Mouse (Mus musculus): ENCODE measurements around the gene Zcchc2. TPM values are rescaled to one million over a fixed set of nuclear protein-coding genes. Genes with fewer than 3 reads are reported as not detected.

Zcchc2 gene
- polyA plus RNA-seq, 1 experiment from 2014 or later = 1.0 TPM

DNA sequence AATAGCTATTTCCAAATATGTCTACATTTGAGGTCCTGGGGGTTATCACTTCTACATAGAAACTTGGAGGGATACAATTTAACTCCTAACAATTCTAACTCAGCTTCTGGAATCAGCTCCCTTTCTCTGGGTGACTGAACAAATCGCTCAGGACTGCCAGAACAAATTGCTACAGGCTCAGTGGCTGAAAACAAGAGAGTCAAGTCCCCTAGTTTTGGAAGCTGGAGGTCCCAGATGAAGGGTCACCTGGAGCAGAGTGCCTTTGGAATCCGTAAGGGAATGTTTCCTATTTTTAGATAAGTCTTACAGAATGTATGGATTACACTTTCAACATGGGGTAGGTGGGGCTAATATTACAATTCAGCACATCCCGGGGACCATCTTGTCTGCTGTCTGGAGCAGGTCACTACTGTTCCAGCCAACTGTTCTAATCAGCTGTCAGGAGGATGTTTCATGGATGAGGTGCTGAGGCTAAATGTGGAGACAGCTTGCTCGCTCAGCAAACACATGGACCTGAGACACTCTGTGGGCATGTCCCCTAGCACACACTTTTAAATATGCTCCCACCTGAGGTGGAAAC is 73.5 kb downstream of the Zcchc2 start:
- Histone ChIP-seq H3K27ac (replicated peaks) (no peak overlapping the region), H3K4me1 (replicated peaks) (no peaks in the 10 kb centered on the region), H3K27me3 (no peaks in the 10 kb centered on the region), H3K4me2 (no peak overlapping the region), H3K9me3 (replicated peaks) (no peaks in the 10 kb centered on the region), H3K36me3 (replicated peaks) (no peaks in the 10 kb centered on the region), H3K9ac (no peak overlapping the region), H3K4me3 (replicated peaks) (no peak overlapping the region)
- WGBS (ENCODE audit: insufficient replicate concordance) = 58% methylated on average over 4 of the region's 4 CpGs
- ATAC-seq (ENCODE audit: insufficient read depth) = no peak

DNA sequence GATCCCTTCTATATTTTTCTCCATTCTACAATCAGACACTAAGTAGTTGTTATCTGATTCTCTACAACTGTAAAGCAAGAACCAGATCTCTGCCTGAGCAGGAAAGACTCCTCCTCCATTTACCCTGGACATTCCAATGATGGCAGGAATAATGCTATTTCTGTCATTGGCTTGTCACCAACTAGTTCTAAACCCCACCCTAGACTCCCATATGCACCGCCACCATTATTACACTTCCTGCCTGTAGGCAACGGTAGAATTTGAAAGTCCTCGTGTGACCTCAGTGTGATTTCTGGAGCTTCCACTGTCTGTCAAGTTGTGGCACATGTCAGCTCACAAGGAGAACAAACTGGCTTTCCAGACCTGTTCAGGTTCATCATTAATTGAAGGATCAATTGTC is 74.1 kb downstream of the Zcchc2 start:
- Histone ChIP-seq H3K27ac (replicated peaks) (no peak overlapping the region), H3K4me2 (no peak overlapping the region), H3K36me3 (replicated peaks) (no peaks in the 10 kb centered on the region), H3K27me3 (no peaks in the 10 kb centered on the region), H3K4me3 (replicated peaks) (no peak overlapping the region), H3K9ac (no peak overlapping the region), H3K9me3 (replicated peaks) (no peaks in the 10 kb centered on the region), H3K4me1 (replicated peaks) (no peaks in the 10 kb centered on the region)
- no peak for ATAC-seq (ENCODE audit: insufficient read depth)
- WGBS (ENCODE audit: insufficient replicate concordance) = 39% methylated on average over 3 of the region's 3 CpGs

- no peak for ATAC-seq (ENCODE audit: insufficient read depth)
- 69% methylated on average over 2 of the region's 2 CpGs for WGBS (ENCODE audit: insufficient replicate concordance)
- Histone ChIP-seq H3K27ac (replicated peaks) (no peak overlapping the region), H3K9ac (no peak overlapping the region), H3K4me1 (replicated peaks) (no peaks in the 10 kb centered on the region), H3K9me3 (replicated peaks) (no peaks in the 10 kb centered on the region), H3K4me3 (replicated peaks) (no peak overlapping the region), H3K4me2 (no peak overlapping the region), H3K27me3 (no peaks in the 10 kb centered on the region), H3K36me3 (replicated peaks) (no peaks in the 10 kb centered on the region)
Observed at GRCm38 (mm10) chr1:106064711-106065110, 74.5 kb downstream of the Zcchc2 start.

GRCm38 (mm10) chr1:106065679-106066078 is 75.5 kb downstream of the Zcchc2 start:
- 25% methylated on average over 7 of the region's 7 CpGs for WGBS (ENCODE audit: insufficient replicate concordance)
- no peak overlapping the region for H3K9ac ChIP-seq
- no peak overlapping the region for H3K4me3 ChIP-seq (replicated peaks)
- H3K9me3 ChIP-seq (replicated peaks) = no peaks in the 10 kb centered on the region
- H3K36me3 ChIP-seq (replicated peaks) = no peaks in the 10 kb centered on the region
- H3K27ac ChIP-seq (replicated peaks) = no peak overlapping the region
- no peaks in the 10 kb centered on the region for H3K4me1 ChIP-seq (replicated peaks)
- no peaks in the 10 kb centered on the region for H3K27me3 ChIP-seq
- H3K4me2 ChIP-seq = no peak overlapping the region
- no peak for ATAC-seq (ENCODE audit: insufficient read depth)

GRCm38 (mm10) chr1:106067306-106067705 is 77.1 kb downstream of the Zcchc2 start:
- WGBS (ENCODE audit: insufficient replicate concordance) = 68% methylated on average over 6 of the region's 6 CpGs

DNA sequence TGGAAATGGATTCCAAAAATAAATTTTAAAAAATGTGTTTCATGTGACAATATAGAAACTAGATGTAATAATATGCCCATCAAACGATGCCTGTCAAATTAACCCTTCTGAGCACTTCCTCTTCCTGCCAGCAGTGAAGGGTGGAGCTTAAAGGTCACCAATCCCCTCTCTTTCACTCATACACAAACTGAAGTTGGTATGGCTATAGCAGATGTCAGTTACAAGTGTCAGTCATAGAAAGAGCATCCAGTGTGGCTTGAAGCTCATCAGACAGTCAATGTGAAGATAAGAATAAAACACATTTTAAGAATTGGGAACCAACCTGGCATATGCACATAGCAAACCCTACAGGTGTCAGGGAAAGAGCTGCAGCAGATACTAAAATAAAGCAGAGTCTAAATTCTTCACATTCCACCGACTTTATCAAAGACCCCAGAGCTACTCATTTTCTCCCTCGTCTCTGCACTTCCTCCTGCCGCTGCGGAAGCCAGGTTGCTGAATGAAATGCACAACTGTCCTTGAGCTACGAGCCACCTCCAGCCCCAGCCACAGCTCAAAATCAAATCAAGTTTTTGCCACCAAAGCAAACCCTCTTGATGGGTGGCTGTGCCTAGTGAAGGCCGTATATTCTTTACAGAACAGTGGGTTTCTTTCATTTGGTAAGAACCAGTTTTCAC is 79.8 kb downstream of the Zcchc2 start:
- Histone ChIP-seq H3K9me3 (replicated peaks) (no peaks in the 10 kb centered on the region), H3K27ac (replicated peaks) (no peak overlapping the region), H3K9ac (no peak overlapping the region), H3K36me3 (replicated peaks) (no peaks in the 10 kb centered on the region), H3K4me1 (replicated peaks) (no peaks in the 10 kb centered on the region), H3K27me3 (peaks cover 7% of the 10 kb centered on the region; the same call in 1 of the 2 replicates), H3K4me2 (no peak overlapping the region), H3K4me3 (replicated peaks) (no peak overlapping the region)
- WGBS (ENCODE audit: insufficient replicate concordance) = 44% methylated on average over 7 of the region's 7 CpGs
- ATAC-seq (ENCODE audit: insufficient read depth) = no peak

More at GRCm38 (mm10) chr1:106067306-106067705, 77.1 kb downstream of the Zcchc2 start:
- Histone ChIP-seq H3K4me1 (replicated peaks) (no peaks in the 10 kb centered on the region), H3K4me2 (no peak overlapping the region), H3K9ac (no peak overlapping the region), H3K27me3 (0 out of 2 replicates have a peak, but pooled peaks cover 7% of the 10 kb centered on the region), H3K36me3 (replicated peaks) (no peaks in the 10 kb centered on the region), H3K4me3 (replicated peaks) (no peak overlapping the region), H3K9me3 (replicated peaks) (no peaks in the 10 kb centered on the region), H3K27ac (replicated peaks) (no peak overlapping the region)
- ATAC-seq (ENCODE audit: insufficient read depth) = no peak

- WGBS (ENCODE audit: insufficient replicate concordance) = 47% methylated on average over 4 of the region's 4 CpGs
- ATAC-seq (ENCODE audit: insufficient read depth) = no peak
- H3K4me3 ChIP-seq (replicated peaks) = no peak overlapping the region
- no peaks in the 10 kb centered on the region for H3K9me3 ChIP-seq (replicated peaks)
- H3K36me3 ChIP-seq (replicated peaks) = no peaks in the 10 kb centered on the region
- H3K27me3 ChIP-seq = peaks cover 7% of the 10 kb centered on the region; the same call in 1 of the 2 replicates
- no peaks in the 10 kb centered on the region for H3K4me1 ChIP-seq (replicated peaks)
- H3K9ac ChIP-seq = no peak overlapping the region
- no peak overlapping the region for H3K27ac ChIP-seq (replicated peaks)
- H3K4me2 ChIP-seq = no peak overlapping the region
Observed at GRCm38 (mm10) chr1:106070814-106071213, 80.6 kb downstream of the Zcchc2 start.

- Histone ChIP-seq H3K4me3 (replicated peaks) (no peak overlapping the region), H3K36me3 (replicated peaks) (no peaks in the 10 kb centered on the region), H3K9ac (no peak overlapping the region), H3K4me2 (no peak overlapping the region), H3K4me1 (replicated peaks) (no peaks in the 10 kb centered on the region), H3K27me3 (peaks cover 7% of the 10 kb centered on the region; the same call in 1 of the 2 replicates), H3K27ac (replicated peaks) (no peak overlapping the region), H3K9me3 (replicated peaks) (no peaks in the 10 kb centered on the region)
- no peak for ATAC-seq (ENCODE audit: insufficient read depth)
- 12% methylated on average over 9 of the region's 9 CpGs for WGBS (ENCODE audit: insufficient replicate concordance)
Observed at GRCm38 (mm10) chr1:106071237-106072070, 81.2 kb downstream of the Zcchc2 start.

DNA sequence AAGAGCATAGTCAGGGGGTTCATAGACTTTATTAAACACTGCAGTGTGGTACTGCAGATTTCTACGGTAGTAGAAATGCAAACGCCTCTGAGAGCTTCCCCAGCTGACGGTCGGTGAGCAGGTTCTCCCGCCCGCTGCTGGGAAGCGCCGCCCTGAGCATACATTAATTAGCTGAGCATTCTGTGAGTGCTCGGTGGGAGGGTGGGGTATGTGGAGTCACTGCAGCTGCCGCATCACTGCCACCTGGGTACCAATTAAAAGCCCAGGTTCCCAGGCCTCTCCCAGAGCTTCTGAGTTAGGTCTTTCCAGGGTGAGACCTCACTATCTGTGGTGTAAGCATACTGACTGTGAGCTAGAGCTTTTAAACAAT is 81.8 kb downstream of the Zcchc2 start:
- no peak overlapping the region for H3K9ac ChIP-seq
- H3K4me2 ChIP-seq = no peak overlapping the region
- no peak overlapping the region for H3K27ac ChIP-seq (replicated peaks)
- no peaks in the 10 kb centered on the region for H3K36me3 ChIP-seq (replicated peaks)
- no peaks in the 10 kb centered on the region for H3K4me1 ChIP-seq (replicated peaks)
- no peak for ATAC-seq (ENCODE audit: insufficient read depth)
- H3K9me3 ChIP-seq (replicated peaks) = no peaks in the 10 kb centered on the region
- 15% methylated on average over 10 of the region's 10 CpGs for WGBS (ENCODE audit: insufficient replicate concordance)
- H3K4me3 ChIP-seq (replicated peaks) = no peak overlapping the region
- H3K27me3 ChIP-seq = peaks cover 7% of the 10 kb centered on the region; the same call in 1 of the 2 replicates

GRCm38 (mm10) chr1:106073166-106073565 is 83.0 kb downstream of the Zcchc2 start:
- no peaks in the 10 kb centered on the region for H3K36me3 ChIP-seq (replicated peaks)
- 71% methylated on average over 7 of the region's 7 CpGs for WGBS (ENCODE audit: insufficient replicate concordance)
- no peaks in the 10 kb centered on the region for H3K4me1 ChIP-seq (replicated peaks)
- H3K4me3 ChIP-seq (replicated peaks) = no peak overlapping the region
- no peak overlapping the region for H3K27ac ChIP-seq (replicated peaks)
- H3K4me2 ChIP-seq = no peak overlapping the region
- no peak for ATAC-seq (ENCODE audit: insufficient read depth)
- peaks cover 7% of the 10 kb centered on the region; the same call in 1 of the 2 replicates for H3K27me3 ChIP-seq
- no peaks in the 10 kb centered on the region for H3K9me3 ChIP-seq (replicated peaks)
- H3K9ac ChIP-seq = no peak overlapping the region

GRCm38 (mm10) chr1:106074141-106074540 is 83.9 kb downstream of the Zcchc2 start:
- H3K27ac ChIP-seq (replicated peaks) = no peak overlapping the region
- H3K4me2 ChIP-seq = no peak overlapping the region
- no peaks in the 10 kb centered on the region for H3K36me3 ChIP-seq (replicated peaks)
- no peak for ATAC-seq (ENCODE audit: insufficient read depth)
- no peak overlapping the region for H3K4me3 ChIP-seq (replicated peaks)
- H3K9ac ChIP-seq = no peak overlapping the region
- WGBS (ENCODE audit: insufficient replicate concordance) = 29% methylated on average over 7 of the region's 7 CpGs
- H3K9me3 ChIP-seq (replicated peaks) = no peaks in the 10 kb centered on the region
- H3K27me3 ChIP-seq = peaks cover 7% of the 10 kb centered on the region; the same call in 1 of the 2 replicates
- no peaks in the 10 kb centered on the region for H3K4me1 ChIP-seq (replicated peaks)

Data from liver, embryonic 15.5 days (tissue).